Mouse (Mus musculus): ENCODE measurements around the gene Znrf2. TPM values are rescaled to one million over a fixed set of nuclear protein-coding genes. Genes with fewer than 3 reads are reported as not detected.

Gene Znrf2
- polyA plus RNA-seq, 1 experiment = 3.1 TPM

GRCm38 (mm10) chr6:54934930-54935329, 118.2 kb downstream of the Znrf2 start:
- H3K27me3 ChIP-seq (ENCODE audit: control insufficient read depth, insufficient read depth, insufficient read length) = no peaks in the 10 kb centered on the region
- no peak overlapping the region for H3ac ChIP-seq (ENCODE audit: control insufficient read depth, insufficient read length, low read depth)
- H3K4me3 ChIP-seq (ENCODE audit: insufficient read depth, poor library complexity, severe bottlenecking) = no peak overlapping the region
- no peaks in the 10 kb centered on the region for H3K79me2 ChIP-seq (ENCODE audit: control insufficient read depth, insufficient read depth)
- no peaks in the 10 kb centered on the region for H3K79me3 ChIP-seq (ENCODE audit: low read depth)
- H3K36me3 ChIP-seq (ENCODE audit: control insufficient read depth, insufficient read depth) = no peaks in the 10 kb centered on the region
- no peak for TF ChIP-seq MYOD1 (IDR thresholded peaks at IDR 0.05; ENCODE audit: control insufficient read depth, insufficient read length, low read depth)

- H3K79me2 ChIP-seq (ENCODE audit: control insufficient read depth, insufficient read depth) = no peaks in the 10 kb centered on the region
- TF ChIP-seq CEBPB (IDR thresholded peaks at IDR 0.05; ENCODE audit: low read depth) (no peak), MYOD1 (IDR thresholded peaks at IDR 0.05; ENCODE audit: control insufficient read depth, insufficient read length, low read depth) (no peak), FOSL1 (IDR thresholded peaks at IDR 0.05; ENCODE audit: insufficient read depth, low read length, poor library complexity, severe bottlenecking) (no peak), USF1 (IDR thresholded peaks at IDR 0.05; ENCODE audit: low read depth) (no peak), MYOG (IDR thresholded peaks at IDR 0.05; ENCODE audit: control insufficient read depth, extremely low read depth, insufficient read length) (no peak), MAX (IDR thresholded peaks at IDR 0.05) (no peak)
- no peak overlapping the region for H3ac ChIP-seq (ENCODE audit: control insufficient read depth, insufficient read length, low read depth)
- no peaks in the 10 kb centered on the region for H3K27me3 ChIP-seq (ENCODE audit: control insufficient read depth, insufficient read depth, insufficient read length)
- H3K79me3 ChIP-seq (ENCODE audit: low read depth) = no peaks in the 10 kb centered on the region
- H3K4me3 ChIP-seq (ENCODE audit: insufficient read depth, poor library complexity, severe bottlenecking) = no peak overlapping the region
- no peaks in the 10 kb centered on the region for H3K36me3 ChIP-seq (ENCODE audit: control insufficient read depth, insufficient read depth)
Measured at GRCm38 (mm10) chr6:54936496-54936895, 119.8 kb downstream of the Znrf2 start.

GRCm38 (mm10) chr6:54939631-54940030, 122.9 kb downstream of the Znrf2 start:
- Histone ChIP-seq H3K27me3 (ENCODE audit: control insufficient read depth, insufficient read depth, insufficient read length) (no peaks in the 10 kb centered on the region), H3K4me3 (ENCODE audit: insufficient read depth, poor library complexity, severe bottlenecking) (no peak overlapping the region), H3K79me3 (ENCODE audit: low read depth) (no peaks in the 10 kb centered on the region), H3K36me3 (ENCODE audit: control insufficient read depth, insufficient read depth) (no peaks in the 10 kb centered on the region), H3K79me2 (ENCODE audit: control insufficient read depth, insufficient read depth) (no peaks in the 10 kb centered on the region), H3ac (ENCODE audit: control insufficient read depth, insufficient read length, low read depth) (no peak overlapping the region)
- no peak for TF ChIP-seq MAX (IDR thresholded peaks at IDR 0.05)
- no peak for TF ChIP-seq FOSL1 (IDR thresholded peaks at IDR 0.05; ENCODE audit: insufficient read depth, low read length, poor library complexity, severe bottlenecking)
- no peak for TF ChIP-seq USF1 (IDR thresholded peaks at IDR 0.05; ENCODE audit: low read depth)
- no peak for TF ChIP-seq CEBPB (IDR thresholded peaks at IDR 0.05; ENCODE audit: low read depth)
- TF ChIP-seq MYOD1 (IDR thresholded peaks at IDR 0.05; ENCODE audit: control insufficient read depth, insufficient read length, low read depth) = no peak
- TF ChIP-seq MYOG (IDR thresholded peaks at IDR 0.05; ENCODE audit: control insufficient read depth, extremely low read depth, insufficient read length) = no peak

GRCm38 (mm10) chr6:54940126-54940525, 123.4 kb downstream of the Znrf2 start:
- no peak overlapping the region for H3ac ChIP-seq (ENCODE audit: control insufficient read depth, insufficient read length, low read depth)
- no peak overlapping the region for H3K4me3 ChIP-seq (ENCODE audit: insufficient read depth, poor library complexity, severe bottlenecking)
- H3K36me3 ChIP-seq (ENCODE audit: control insufficient read depth, insufficient read depth) = no peaks in the 10 kb centered on the region
- no peaks in the 10 kb centered on the region for H3K79me2 ChIP-seq (ENCODE audit: control insufficient read depth, insufficient read depth)
- no peaks in the 10 kb centered on the region for H3K79me3 ChIP-seq (ENCODE audit: low read depth)
- TF ChIP-seq FOSL1 (IDR thresholded peaks at IDR 0.05; ENCODE audit: insufficient read depth, low read length, poor library complexity, severe bottlenecking) (no peak), MYOD1 (IDR thresholded peaks at IDR 0.05; ENCODE audit: control insufficient read depth, insufficient read length, low read depth) (no peak), CTCF (IDR thresholded peaks at IDR 0.05; ENCODE audit: control insufficient read depth, insufficient read depth, insufficient read length) (no peak), CEBPB (IDR thresholded peaks at IDR 0.05; ENCODE audit: low read depth) (no peak), MYOG (IDR thresholded peaks at IDR 0.05; ENCODE audit: control insufficient read depth, extremely low read depth, insufficient read length) (no peak), USF1 (IDR thresholded peaks at IDR 0.05; ENCODE audit: low read depth) (no peak), MAX (IDR thresholded peaks at IDR 0.05) (no peak)
- H3K27me3 ChIP-seq (ENCODE audit: control insufficient read depth, insufficient read depth, insufficient read length) = no peaks in the 10 kb centered on the region

GRCm38 (mm10) chr6:54941149-54941548, 124.4 kb downstream of the Znrf2 start:
- TF ChIP-seq CTCF (IDR thresholded peaks at IDR 0.05; ENCODE audit: control insufficient read depth, insufficient read depth, insufficient read length) = no peak
- TF ChIP-seq USF1 (IDR thresholded peaks at IDR 0.05; ENCODE audit: low read depth) = no peak
- TF ChIP-seq MYOD1 (IDR thresholded peaks at IDR 0.05; ENCODE audit: control insufficient read depth, insufficient read length, low read depth) = no peak
- TF ChIP-seq MAX (IDR thresholded peaks at IDR 0.05) = no peak
- no peak for TF ChIP-seq MYOG (IDR thresholded peaks at IDR 0.05; ENCODE audit: control insufficient read depth, extremely low read depth, insufficient read length)
- TF ChIP-seq FOSL1 (IDR thresholded peaks at IDR 0.05; ENCODE audit: insufficient read depth, low read length, poor library complexity, severe bottlenecking) = no peak
- no peak for TF ChIP-seq CEBPB (IDR thresholded peaks at IDR 0.05; ENCODE audit: low read depth)
- Histone ChIP-seq H3ac (ENCODE audit: control insufficient read depth, insufficient read length, low read depth) (no peak overlapping the region), H3K36me3 (ENCODE audit: control insufficient read depth, insufficient read depth) (no peaks in the 10 kb centered on the region), H3K4me3 (ENCODE audit: insufficient read depth, poor library complexity, severe bottlenecking) (no peak overlapping the region), H3K79me2 (ENCODE audit: control insufficient read depth, insufficient read depth) (no peaks in the 10 kb centered on the region), H3K79me3 (ENCODE audit: low read depth) (no peaks in the 10 kb centered on the region), H3K27me3 (ENCODE audit: control insufficient read depth, insufficient read depth, insufficient read length) (no peaks in the 10 kb centered on the region)

Other genes with a start within 250 kb of the Znrf2 start
- gene Plekha8, start 221.8 kb upstream of the Znrf2 start, polyA plus RNA-seq (2012; fragmentation: generic; extraction: Trizol) = 3.9 TPM
- 5.0 TPM for gene Fkbp14, start 219.6 kb upstream of the Znrf2 start, polyA plus RNA-seq (2012; fragmentation: generic; extraction: Trizol)
- 1.3 TPM for gene Mturn, start 135.3 kb upstream of the Znrf2 start, polyA plus RNA-seq (2012; fragmentation: generic; extraction: Trizol)
- 1.1 TPM for gene Nod1, start 155.7 kb downstream of the Znrf2 start, polyA plus RNA-seq (2012; fragmentation: generic; extraction: Trizol)
- gene Ggct, start 176.0 kb downstream of the Znrf2 start, polyA plus RNA-seq (2012; fragmentation: generic; extraction: Trizol) = 5.7 TPM
- 204 TPM for gene Gars, start 221.1 kb downstream of the Znrf2 start, polyA plus RNA-seq (2012; fragmentation: generic; extraction: Trizol)